Mouse (Mus musculus): ENCODE measurements around the gene Fars2. TPM values are rescaled to one million over a fixed set of nuclear protein-coding genes. Genes with fewer than 3 reads are reported as not detected.

Fars2 gene
- polyA plus RNA-seq, 1 experiment from 2014 or later, result 32.2 TPM

GRCm38 (mm10) chr13:36489365-36489764, 372.2 kb downstream of the Fars2 start:
- H3K4me3 ChIP-seq (replicated peaks; ENCODE audit: low read length), result no peak overlapping the region
- H3K27me3 ChIP-seq (replicated peaks; ENCODE audit: control insufficient read depth, insufficient read depth, low read length), result no peaks in the 10 kb centered on the region
- WGBS, result 82% methylated on average over 2 of the region's 2 CpGs
- no peak for ATAC-seq
- H3K27ac ChIP-seq (ENCODE audit: low read length), result no peak overlapping the region
- H3K9me3 ChIP-seq (ENCODE audit: control insufficient read depth, low read length), result no peaks in the 10 kb centered on the region
- no peak overlapping the region for H3K9ac ChIP-seq (replicated peaks; ENCODE audit: low read depth, low read length)
- H3K36me3 ChIP-seq (ENCODE audit: control insufficient read depth, insufficient read depth), result no peaks in the 10 kb centered on the region
- H3K4me2 ChIP-seq (ENCODE audit: low read length), result no peak overlapping the region
- H3K4me1 ChIP-seq (replicated peaks; ENCODE audit: control insufficient read depth, insufficient read depth, low read length), result peaks cover 16% of the 10 kb centered on the region

DNA sequence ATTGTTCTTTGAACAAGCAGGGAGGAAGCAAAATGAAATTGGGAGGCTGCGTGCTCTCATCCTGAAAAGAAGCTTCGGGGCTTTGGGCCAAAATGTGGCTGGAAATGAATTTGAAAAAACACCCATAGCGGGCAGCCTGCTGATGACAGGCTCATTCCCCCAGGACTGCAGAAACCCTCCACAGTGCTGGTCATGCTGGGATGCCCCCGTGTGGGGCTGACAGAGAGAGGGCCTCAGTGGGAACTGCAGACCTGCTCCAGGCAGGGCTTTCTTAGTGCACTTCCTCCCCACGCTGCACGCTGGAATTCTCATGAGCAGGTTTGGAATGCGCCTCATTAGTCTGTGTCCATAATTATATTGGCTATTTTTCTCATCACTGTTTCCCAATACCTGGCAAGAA, 373.4 kb downstream of the Fars2 start:
- 0 out of 2 replicates have a peak, but pooled peaks have one; percentile 51 for ATAC-seq
- H3K4me2 ChIP-seq (ENCODE audit: low read length), result no peak overlapping the region
- H3K4me3 ChIP-seq (replicated peaks; ENCODE audit: low read length), result no peak overlapping the region
- peaks cover 16% of the 10 kb centered on the region for H3K4me1 ChIP-seq (replicated peaks; ENCODE audit: control insufficient read depth, insufficient read depth, low read length)
- no peaks in the 10 kb centered on the region for H3K36me3 ChIP-seq (ENCODE audit: control insufficient read depth, insufficient read depth)
- H3K27ac ChIP-seq (ENCODE audit: low read length), result no peak overlapping the region
- no peak overlapping the region for H3K9ac ChIP-seq (replicated peaks; ENCODE audit: low read depth, low read length)
- H3K9me3 ChIP-seq (ENCODE audit: control insufficient read depth, low read length), result no peaks in the 10 kb centered on the region
- H3K27me3 ChIP-seq (replicated peaks; ENCODE audit: control insufficient read depth, insufficient read depth, low read length), result no peaks in the 10 kb centered on the region
- 35% methylated on average over 7 of the region's 7 CpGs for WGBS

DNA sequence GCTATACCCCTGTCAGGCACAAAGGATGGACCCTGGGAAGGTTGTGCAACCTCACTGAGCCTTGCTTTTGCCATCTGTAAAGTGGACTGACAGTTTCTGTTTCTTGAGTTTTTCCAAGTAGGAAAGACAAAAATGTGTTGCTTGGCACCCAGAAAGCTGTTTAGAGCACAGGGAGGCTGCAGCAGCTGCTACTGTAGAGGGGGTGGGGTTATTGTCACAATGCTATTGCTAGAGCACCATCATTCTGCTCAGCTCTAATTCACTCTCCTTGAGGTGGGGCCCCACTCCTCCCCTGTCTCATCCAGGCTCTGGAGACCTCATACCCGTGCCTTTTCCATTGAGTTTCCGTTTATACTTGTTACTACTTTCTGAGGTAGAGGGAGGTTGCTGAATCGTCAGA, 375.2 kb downstream of the Fars2 start:
- H3K9me3 ChIP-seq (ENCODE audit: control insufficient read depth, low read length), result 0 out of 2 replicates have a peak, but pooled peaks cover 2% of the 10 kb centered on the region
- no peak overlapping the region for H3K4me3 ChIP-seq (replicated peaks; ENCODE audit: low read length)
- 66% methylated on average over 3 of the region's 3 CpGs for WGBS
- H3K4me1 ChIP-seq (replicated peaks; ENCODE audit: control insufficient read depth, insufficient read depth, low read length), result peaks cover 16% of the 10 kb centered on the region
- no peak overlapping the region for H3K4me2 ChIP-seq (ENCODE audit: low read length)
- no peaks in the 10 kb centered on the region for H3K27me3 ChIP-seq (replicated peaks; ENCODE audit: control insufficient read depth, insufficient read depth, low read length)
- H3K27ac ChIP-seq (ENCODE audit: low read length), result no peak overlapping the region
- H3K36me3 ChIP-seq (ENCODE audit: control insufficient read depth, insufficient read depth), result no peaks in the 10 kb centered on the region
- ATAC-seq, result peak; percentile 39; the same call in 1 of the 2 replicates
- H3K9ac ChIP-seq (replicated peaks; ENCODE audit: low read depth, low read length), result no peak overlapping the region

- no peak overlapping the region for H3K9ac ChIP-seq (replicated peaks; ENCODE audit: low read depth, low read length)
- H3K4me1 ChIP-seq (replicated peaks; ENCODE audit: control insufficient read depth, insufficient read depth, low read length), result peaks cover 16% of the 10 kb centered on the region
- WGBS, result 31% methylated on average over 2 of the region's 2 CpGs
- no peaks in the 10 kb centered on the region for H3K36me3 ChIP-seq (ENCODE audit: control insufficient read depth, insufficient read depth)
- peak; percentile 58 for ATAC-seq
- 0 out of 2 replicates have a peak, but pooled peaks cover 2% of the 10 kb centered on the region for H3K9me3 ChIP-seq (ENCODE audit: control insufficient read depth, low read length)
- no peak overlapping the region for H3K4me3 ChIP-seq (replicated peaks; ENCODE audit: low read length)
- H3K4me2 ChIP-seq (ENCODE audit: low read length), result no peak overlapping the region
- peak overlapping the region; percentile 9; the same call in 1 of the 2 replicates for H3K27ac ChIP-seq (ENCODE audit: low read length)
- H3K27me3 ChIP-seq (replicated peaks; ENCODE audit: control insufficient read depth, insufficient read depth, low read length), result no peaks in the 10 kb centered on the region
Observed at GRCm38 (mm10) chr13:36493294-36493693, 376.1 kb downstream of the Fars2 start.

DNA sequence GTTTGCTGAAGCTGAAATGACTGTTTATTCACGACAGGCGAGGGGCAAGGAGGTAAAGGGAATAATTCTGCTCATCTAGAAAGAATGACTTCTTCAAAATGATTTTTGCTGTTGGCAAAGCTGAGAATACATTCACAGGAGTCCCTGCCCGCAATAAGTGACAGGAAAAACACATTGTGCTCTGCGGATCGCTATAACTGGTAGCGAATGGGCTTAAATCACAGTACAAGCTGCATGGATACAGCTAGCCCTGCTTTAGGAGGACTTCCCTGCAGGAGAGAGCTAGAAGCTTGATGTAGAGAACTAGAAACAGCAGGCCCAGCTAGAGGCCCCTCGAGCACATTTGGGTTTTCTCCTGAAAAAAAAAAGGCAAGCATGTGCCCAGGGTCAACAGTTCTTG, 376.6 kb downstream of the Fars2 start:
- Histone ChIP-seq H3K36me3 (ENCODE audit: control insufficient read depth, insufficient read depth) (no peaks in the 10 kb centered on the region), H3K4me3 (replicated peaks; ENCODE audit: low read length) (no peak overlapping the region), H3K9me3 (ENCODE audit: control insufficient read depth, low read length) (0 out of 2 replicates have a peak, but pooled peaks cover 2% of the 10 kb centered on the region), H3K27me3 (replicated peaks; ENCODE audit: control insufficient read depth, insufficient read depth, low read length) (no peaks in the 10 kb centered on the region), H3K4me2 (ENCODE audit: low read length) (no peak overlapping the region), H3K4me1 (replicated peaks; ENCODE audit: control insufficient read depth, insufficient read depth, low read length) (peaks cover 16% of the 10 kb centered on the region), H3K27ac (ENCODE audit: low read length) (0 out of 2 replicates have a peak overlapping the region, but pooled peaks have one; percentile 9), H3K9ac (replicated peaks; ENCODE audit: low read depth, low read length) (no peak overlapping the region)
- WGBS, result 59% methylated on average over 7 of the region's 7 CpGs
- ATAC-seq, result peak; percentile 63; the same call in 1 of the 2 replicates

GRCm38 (mm10) chr13:36495980-36496379, 378.8 kb downstream of the Fars2 start:
- ATAC-seq, result no peak
- 96% methylated on average over 2 of the region's 2 CpGs for WGBS

DNA sequence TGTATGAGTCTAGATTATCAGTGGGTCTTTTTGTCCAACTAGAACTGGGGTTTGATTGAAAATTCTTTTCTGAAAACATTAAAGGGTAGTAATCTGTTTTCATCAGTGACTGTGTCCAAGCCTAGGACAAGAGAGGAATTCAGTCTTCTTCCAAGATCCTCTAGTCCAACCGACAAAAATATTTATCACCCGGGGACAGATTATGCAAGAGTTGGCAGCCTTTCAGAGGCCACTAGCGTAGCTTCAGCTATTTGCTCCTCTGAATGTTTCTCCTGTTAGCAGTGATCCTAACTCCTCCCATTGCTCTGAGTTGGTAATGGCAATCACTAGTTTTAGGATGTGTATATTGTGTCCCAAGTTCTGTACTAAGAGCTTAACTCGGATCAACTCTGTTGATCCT, 380.1 kb downstream of the Fars2 start:
- no peak overlapping the region for H3K4me3 ChIP-seq (replicated peaks; ENCODE audit: low read length)
- H3K27ac ChIP-seq (ENCODE audit: low read length), result no peak overlapping the region
- no peak overlapping the region for H3K9ac ChIP-seq (replicated peaks; ENCODE audit: low read depth, low read length)
- H3K9me3 ChIP-seq (ENCODE audit: control insufficient read depth, low read length), result 0 out of 2 replicates have a peak, but pooled peaks cover 2% of the 10 kb centered on the region
- 67% methylated on average over 4 of the region's 4 CpGs for WGBS
- peaks cover 12% of the 10 kb centered on the region for H3K4me1 ChIP-seq (replicated peaks; ENCODE audit: control insufficient read depth, insufficient read depth, low read length)
- H3K4me2 ChIP-seq (ENCODE audit: low read length), result no peak overlapping the region
- no peaks in the 10 kb centered on the region for H3K36me3 ChIP-seq (ENCODE audit: control insufficient read depth, insufficient read depth)
- no peaks in the 10 kb centered on the region for H3K27me3 ChIP-seq (replicated peaks; ENCODE audit: control insufficient read depth, insufficient read depth, low read length)
- no peak for ATAC-seq

More at GRCm38 (mm10) chr13:36495980-36496379, 378.8 kb downstream of the Fars2 start:
- H3K27me3 ChIP-seq (replicated peaks; ENCODE audit: control insufficient read depth, insufficient read depth, low read length), result no peaks in the 10 kb centered on the region
- no peaks in the 10 kb centered on the region for H3K36me3 ChIP-seq (ENCODE audit: control insufficient read depth, insufficient read depth)
- no peak overlapping the region for H3K4me3 ChIP-seq (replicated peaks; ENCODE audit: low read length)
- H3K9me3 ChIP-seq (ENCODE audit: control insufficient read depth, low read length), result 0 out of 2 replicates have a peak, but pooled peaks cover 2% of the 10 kb centered on the region
- H3K27ac ChIP-seq (ENCODE audit: low read length), result no peak overlapping the region
- peaks cover 12% of the 10 kb centered on the region for H3K4me1 ChIP-seq (replicated peaks; ENCODE audit: control insufficient read depth, insufficient read depth, low read length)
- no peak overlapping the region for H3K9ac ChIP-seq (replicated peaks; ENCODE audit: low read depth, low read length)
- no peak overlapping the region for H3K4me2 ChIP-seq (ENCODE audit: low read length)

GRCm38 (mm10) chr13:36500370-36500905, 383.2 kb downstream of the Fars2 start:
- Histone ChIP-seq H3K27me3 (replicated peaks; ENCODE audit: control insufficient read depth, insufficient read depth, low read length) (no peaks in the 10 kb centered on the region), H3K4me1 (replicated peaks; ENCODE audit: control insufficient read depth, insufficient read depth, low read length) (no peaks in the 10 kb centered on the region), H3K9ac (replicated peaks; ENCODE audit: low read depth, low read length) (no peak overlapping the region), H3K36me3 (ENCODE audit: control insufficient read depth, insufficient read depth) (no peaks in the 10 kb centered on the region), H3K9me3 (ENCODE audit: control insufficient read depth, low read length) (0 out of 2 replicates have a peak, but pooled peaks cover 2% of the 10 kb centered on the region), H3K4me2 (ENCODE audit: low read length) (no peak overlapping the region), H3K27ac (ENCODE audit: low read length) (no peak overlapping the region), H3K4me3 (replicated peaks; ENCODE audit: low read length) (no peak overlapping the region)
- WGBS, result 71% methylated on average over 4 of the region's 4 CpGs
- no peak for ATAC-seq

GRCm38 (mm10) chr13:36503551-36503950, 386.3 kb downstream of the Fars2 start:
- H3K4me2 ChIP-seq (ENCODE audit: low read length), result no peak overlapping the region
- H3K27me3 ChIP-seq (replicated peaks; ENCODE audit: control insufficient read depth, insufficient read depth, low read length), result no peaks in the 10 kb centered on the region
- H3K4me3 ChIP-seq (replicated peaks; ENCODE audit: low read length), result no peak overlapping the region
- WGBS, result 83% methylated on average over 3 of the region's 3 CpGs
- H3K9ac ChIP-seq (replicated peaks; ENCODE audit: low read depth, low read length), result no peak overlapping the region
- ATAC-seq, result no peak
- no peaks in the 10 kb centered on the region for H3K36me3 ChIP-seq (ENCODE audit: control insufficient read depth, insufficient read depth)
- no peak overlapping the region for H3K27ac ChIP-seq (ENCODE audit: low read length)
- no peaks in the 10 kb centered on the region for H3K9me3 ChIP-seq (ENCODE audit: control insufficient read depth, low read length)
- 0 out of 2 replicates have a peak, but pooled peaks cover 2% of the 10 kb centered on the region for H3K4me1 ChIP-seq (replicated peaks; ENCODE audit: control insufficient read depth, insufficient read depth, low read length)

Data from forebrain, embryonic 16.5 days (tissue).